Mouse (Mus musculus) heart, postnatal 36 days (tissue): ENCODE results near the gene Gm37240. TPM values are rescaled to one million over a fixed set of nuclear protein-coding genes. Genes with fewer than 3 reads are reported as not detected.
A peak's percentile ranks its signal among the peaks of the same experiment; 100 is the strongest.

ENCODE experiments used
- DNase-seq, 2 experiments: peaks; one replicate each; pipeline ENCODE4 v3.0.0; 2021 to 2022
- intact Hi-C: fragments of 180-260 bp; cut with DNase I; formaldehyde crosslinking; loops from one replicate; pipeline ENCODE4 v1.15.1; 2025
- total RNA-seq, 2 experiments: library from RNA; stranded (reverse); gene quantifications; 2 replicates each; pipeline ENCODE4 v1.2.3; 2021

Gm37240 gene
- total RNA-seq, 2 experiments from 2014 or later, result 35.9 to 45.6 TPM

GRCm38 (mm10) chr3:85337881-85338754 lies 549.2 kb downstream of the Gm37240 start:
- no peak for DNase-seq
- intact Hi-C loops, result loop anchor here (5.0 kb wide), 2 partner anchors 126 to 411 kb away; no protein-coding TSS in a partner anchor

- intact Hi-C loops, result loop anchor here (5.0 kb wide), 2 partner anchors 123 to 408 kb away; no protein-coding TSS in a partner anchor
These were observed 551.8 kb downstream of the Gm37240 start for GRCm38 (mm10) chr3:85335517-85335916.

GRCm38 (mm10) chr3:85332276-85332675 lies 555.0 kb downstream of the Gm37240 start:
- intact Hi-C loops, result loop anchor here (5.0 kb wide), 1 partner anchor 55 kb away; no protein-coding TSS in a partner anchor
- DNase-seq, result no peak

More at GRCm38 (mm10) chr3:85335517-85335916, 551.8 kb downstream of the Gm37240 start:
- DNase-seq, result no peak

- DNase-seq, result no peak
- intact Hi-C loops, result no loop called here
These were observed 569.1 kb downstream of the Gm37240 start for GRCm38 (mm10) chr3:85318256-85318655.

- intact Hi-C loops, result no loop called here
- no peak for DNase-seq
These were observed 570.0 kb downstream of the Gm37240 start for GRCm38 (mm10) chr3:85317306-85317705.

- intact Hi-C loops, result no loop called here
- DNase-seq, result no peak
These were observed 572.4 kb downstream of the Gm37240 start for GRCm38 (mm10) chr3:85314961-85315360.

- intact Hi-C loops, result no loop called here
- DNase-seq, result no peak
These were observed 573.6 kb downstream of the Gm37240 start for GRCm38 (mm10) chr3:85313646-85314255.

GRCm38 (mm10) chr3:85311176-85311575 lies 576.1 kb downstream of the Gm37240 start:
- intact Hi-C loops, result no loop called here
- DNase-seq, result no peak

GRCm38 (mm10) chr3:85310401-85310989 lies 576.8 kb downstream of the Gm37240 start:
- intact Hi-C loops, result no loop called here
- DNase-seq, result no peak

GRCm38 (mm10) chr3:85309168-85309567 lies 578.1 kb downstream of the Gm37240 start:
- no peak for DNase-seq

GRCm38 (mm10) chr3:85308706-85309105 lies 578.6 kb downstream of the Gm37240 start:
- no peak for DNase-seq
- intact Hi-C loops, result no loop called here

More at GRCm38 (mm10) chr3:85309168-85309567, 578.1 kb downstream of the Gm37240 start:
- intact Hi-C loops, result no loop called here

- DNase-seq, result no peak
These were observed 585.5 kb downstream of the Gm37240 start for GRCm38 (mm10) chr3:85301851-85302250.

GRCm38 (mm10) chr3:85301336-85301735 lies 586.0 kb downstream of the Gm37240 start:
- intact Hi-C loops, result no loop called here
- no peak for DNase-seq

More at GRCm38 (mm10) chr3:85301851-85302250, 585.5 kb downstream of the Gm37240 start:
- intact Hi-C loops, result no loop called here

- DNase-seq, result peak; percentile 11 to 34
- intact Hi-C loops, result no loop called here
These were observed 587.4 kb downstream of the Gm37240 start for GRCm38 (mm10) chr3:85299649-85300550.

GRCm38 (mm10) chr3:85295229-85295628 lies 592.1 kb downstream of the Gm37240 start:
- intact Hi-C loops, result no loop called here
- DNase-seq, result no peak

- DNase-seq, result no peak
- intact Hi-C loops, result no loop called here
These were observed 599.7 kb downstream of the Gm37240 start for GRCm38 (mm10) chr3:85287627-85288026.

GRCm38 (mm10) chr3:85284483-85284882 lies 602.8 kb downstream of the Gm37240 start:
- DNase-seq, result no peak
- intact Hi-C loops, result loop anchor here (5.0 kb wide), 2 partner anchors 288 to 362 kb away; partner anchors contain the start of gene Gatb

GRCm38 (mm10) chr3:85282816-85283215 lies 604.5 kb downstream of the Gm37240 start:
- intact Hi-C loops, result loop anchor here (5.0 kb wide), 2 partner anchors 289 to 361 kb away; partner anchors contain the start of gene Gatb
- no peak for DNase-seq

- intact Hi-C loops, result loop anchor here (5.0 to 10.0 kb wide), 2 partner anchors 57 to 240 kb away; no protein-coding TSS in a partner anchor
These were observed 612.2 kb downstream of the Gm37240 start for GRCm38 (mm10) chr3:85275075-85275474.

GRCm38 (mm10) chr3:85271491-85271890 lies 615.8 kb downstream of the Gm37240 start:
- intact Hi-C loops, result loop anchor here (5.0 to 10.0 kb wide), 3 partner anchors 54 to 334 kb away; no protein-coding TSS in a partner anchor

More at GRCm38 (mm10) chr3:85275075-85275474, 612.2 kb downstream of the Gm37240 start:
- peak; percentile 52 to 62 for DNase-seq

More at GRCm38 (mm10) chr3:85271491-85271890, 615.8 kb downstream of the Gm37240 start:
- DNase-seq, result no peak
